ENCODE assay signal across 9 mouse cellular contexts in the genomic region with DNA sequence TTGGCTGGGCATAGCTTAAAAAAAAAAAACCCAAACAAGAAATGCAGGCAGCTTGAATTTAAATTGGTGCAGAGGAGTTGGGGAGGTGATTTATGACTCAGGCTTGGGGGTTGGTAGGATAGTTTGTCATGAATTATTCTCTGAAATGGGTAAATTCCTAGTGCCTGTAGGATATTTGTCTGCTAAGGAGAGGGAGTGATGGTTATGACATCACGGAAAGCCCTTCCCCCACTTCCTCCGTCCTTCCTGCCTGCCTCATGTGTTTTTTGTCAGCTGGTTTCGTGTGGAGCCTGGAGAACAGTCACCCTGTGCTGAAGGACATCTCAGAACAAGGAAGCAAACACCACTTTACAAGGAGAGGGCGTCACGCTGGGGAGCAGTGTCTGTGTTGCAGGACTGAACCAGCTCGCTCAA. TPM values are rescaled to one million over a fixed set of nuclear protein-coding genes. Genes with fewer than 3 reads are reported as not detected.
DNase-seq lines count a peak whose midpoint lies in the region; ATAC-seq lines count a peak whose summit lies in the region.
"Had no signal": no experiment of that assay in that cellular context is flagged by ENCODE, and none has a peak within 500 bp of the region (broad histone marks: within the 10 kb centered on the region; RNA-seq: fewer than 3 reads in every experiment).

No protein-coding gene starts in this region.

- no peak overlapping the region for H3K9ac ChIP-seq in forebrain, embryonic 14.5 days (ENCODE audit: low read length)
- H3K9ac ChIP-seq in forebrain, embryonic 11.5 days (ENCODE audit: low read length) = no peak overlapping the region
- no peak overlapping the region for H3K9ac ChIP-seq in limb, embryonic 11.5 days (ENCODE audit: low read length)
- H3K9ac ChIP-seq: midbrain, embryonic 12.5 days had no signal

- H3K27ac ChIP-seq in forebrain, embryonic 14.5 days (ENCODE audit: low read depth, low read length) = no peak overlapping the region
- no peak overlapping the region for H3K27ac ChIP-seq in forebrain, embryonic 11.5 days (ENCODE audit: low read depth, low read length)
- H3K27ac ChIP-seq in limb, embryonic 11.5 days (replicated peaks; ENCODE audit: low read depth, low read length) = no peak overlapping the region
- H3K27ac ChIP-seq: midbrain, embryonic 12.5 days had no signal

- WGBS in forebrain, embryonic 14.5 days = 43% methylated on average over 6 of the region's 6 CpGs
- WGBS in forebrain, embryonic 11.5 days = 50% methylated on average over 6 of the region's 6 CpGs
- whole genome bisulfite sequencing in limb, embryonic 11.5 days = 25% methylated on average over 6 of the region's 6 CpGs

- no peaks in the 10 kb centered on the region for H3K36me3 ChIP-seq in forebrain, embryonic 14.5 days (ENCODE audit: control insufficient read depth, insufficient read depth, low read length)
- no peaks in the 10 kb centered on the region for H3K36me3 ChIP-seq in forebrain, embryonic 11.5 days (ENCODE audit: control insufficient read depth, insufficient read depth, low read length)
- H3K36me3 ChIP-seq in limb, embryonic 11.5 days (ENCODE audit: control insufficient read depth, insufficient read depth, low read length) = no peaks in the 10 kb centered on the region
- H3K36me3 ChIP-seq: midbrain, embryonic 12.5 days had no signal

- H3K9me3 ChIP-seq in forebrain, embryonic 14.5 days (replicated peaks; ENCODE audit: control insufficient read depth, low read length) = no peaks in the 10 kb centered on the region
- H3K9me3 ChIP-seq in forebrain, embryonic 11.5 days (ENCODE audit: control insufficient read depth, low read length) = no peaks in the 10 kb centered on the region
- H3K9me3 ChIP-seq in limb, embryonic 11.5 days (ENCODE audit: control insufficient read depth, low read length) = no peaks in the 10 kb centered on the region
- H3K9me3 ChIP-seq: midbrain, embryonic 12.5 days had no signal

- DNase-seq in forebrain, embryonic 14.5 days (ENCODE audit: low spot score) = peak; percentile 20
- no peak for DNase-seq in forebrain, embryonic 11.5 days (ENCODE audit: low spot score)
- peak; percentile 49 for DNase-seq in adrenal gland, postnatal 25 days
- peak; percentile 78 for DNase-seq in heart, adult 8-10 months (ENCODE audit: low spot score)
- DNase-seq in kidney, adult 11 months = peak; percentile 75
- DNase-seq in limb, embryonic 11.5 days (ENCODE audit: low spot score) = peak; percentile 61
- DNase-seq in monocyte, adult 2 months (ENCODE audit: low read depth in 1 of 2, low spot score in 2 of 2) = peak; percentile 17 to 57
- peak; percentile 27 for DNase-seq in testis, postnatal 14 days (ENCODE audit: low spot score)

- ATAC-seq in forebrain, embryonic 14.5 days = no peak
- ATAC-seq in forebrain, embryonic 11.5 days (replicated peaks; ENCODE audit: low FRiP score) = no peak
- ATAC-seq in limb, embryonic 11.5 days (ENCODE audit: insufficient number of reproducible peaks, low FRiP score, low TSS enrichment, low read depth) = 0 out of 2 replicates have a peak, but pooled peaks have one; percentile 3

- no peaks in the 10 kb centered on the region for H3K27me3 ChIP-seq in forebrain, embryonic 14.5 days (replicated peaks; ENCODE audit: control insufficient read depth, insufficient read depth, low read length)
- no peaks in the 10 kb centered on the region for H3K27me3 ChIP-seq in forebrain, embryonic 11.5 days (ENCODE audit: control insufficient read depth, insufficient read depth, low read length)
- no peaks in the 10 kb centered on the region for H3K27me3 ChIP-seq in limb, embryonic 11.5 days (ENCODE audit: control insufficient read depth, insufficient read depth, low read length)
- H3K27me3 ChIP-seq: midbrain, embryonic 12.5 days had no signal

- H3K4me1 ChIP-seq in forebrain, embryonic 14.5 days (ENCODE audit: control insufficient read depth, insufficient read depth, low read length) = peaks cover 26% of the 10 kb centered on the region
- H3K4me1 ChIP-seq in forebrain, embryonic 11.5 days (replicated peaks; ENCODE audit: control insufficient read depth, insufficient read depth, low read length) = peaks cover 7% of the 10 kb centered on the region; the same call in 1 of the 2 replicates
- peaks cover 26% of the 10 kb centered on the region for H3K4me1 ChIP-seq in limb, embryonic 11.5 days (ENCODE audit: control insufficient read depth, insufficient read depth, low read length)

- no peak overlapping the region for H3K4me2 ChIP-seq in forebrain, embryonic 14.5 days (ENCODE audit: low read length)
- H3K4me2 ChIP-seq in forebrain, embryonic 11.5 days (ENCODE audit: low read depth, low read length, severe bottlenecking) = no peak overlapping the region
- no peak overlapping the region for H3K4me2 ChIP-seq in limb, embryonic 11.5 days (ENCODE audit: low read depth, severe bottlenecking)
- H3K4me2 ChIP-seq: midbrain, embryonic 12.5 days had no signal

- no peak overlapping the region for H3K4me3 ChIP-seq in forebrain, embryonic 14.5 days (ENCODE audit: low read depth, low read length)
- H3K4me3 ChIP-seq in forebrain, embryonic 11.5 days (ENCODE audit: low read depth, low read length) = no peak overlapping the region
- no peak overlapping the region for H3K4me3 ChIP-seq in limb, embryonic 11.5 days (ENCODE audit: low read depth, low read length)
- H3K4me3 ChIP-seq: midbrain, embryonic 12.5 days had no signal

RNA-seq across cellular contexts. Expression of gene Dyrk1a, which starts 31.7 kb away (rescaled TPM):
- 14.8 and 15.6 TPM in 2 replicates for polyA plus RNA-seq in forebrain, embryonic 14.5 days (2014; fragmentation: Nextera tagmentation; extraction: Ambion mirVana)
- 12.0 and 13.5 TPM in 2 replicates for polyA plus RNA-seq in forebrain, embryonic 11.5 days (2014; fragmentation: Nextera tagmentation; extraction: Ambion mirVana)
- 59.4 and 76.4 TPM in 2 replicates for total RNA-seq in adrenal gland, postnatal 25 days (2021)
- total RNA-seq in heart, adult 8-10 months (2022) = 10 to 100 TPM; 70.5 to 87.1 (median 79.0) TPM
- 12.1 and 13.4 TPM in 2 replicates for polyA plus RNA-seq in limb, embryonic 11.5 days (2014; fragmentation: Nextera tagmentation; extraction: Ambion mirVana)
